Mouse (Mus musculus) liver, embryonic 11.5 days (tissue): ENCODE results near the gene Nrg3. TPM values are rescaled to one million over a fixed set of nuclear protein-coding genes. Genes with fewer than 3 reads are reported as not detected.
"Not testable (repeated sequence)": the region's sequence is repeated elsewhere in the genome, so short reads cannot be mapped to it uniquely, and the experiment has no call there.

Experiments used
- ATAC-seq: fragments of 200-750 bp; cut with Nextera tagmentation; replicated peaks from 2 replicates; pipeline ENCODE4 v1.8.0; 2017; ENCODE audit warnings: moderate number of reproducible peaks, mild to moderate bottlenecking, moderate TSS enrichment, moderate library complexity; ENCODE audit not compliant: low FRiP score
- DNase-seq: peaks from one replicate; pipeline ENCODE4 v3.0.0-alpha.2; 2017; ENCODE audit warnings: low spot score
- H3K27ac ChIP-seq: fragments of 300-500 bp; sonication (generic); 2 replicates; pipeline ENCODE4 v1.5.1; 2014; ENCODE audit warnings: mild to moderate bottlenecking, low read depth, low read length, control low read depth
- H3K27me3 ChIP-seq: fragments of 300-500 bp; sonication (generic); replicated peaks from 2 replicates; pipeline ENCODE4 v1.6.1; 2014; ENCODE audit warnings: low read length, mixed read lengths; ENCODE audit not compliant: control insufficient read depth, insufficient read depth
- H3K36me3 ChIP-seq: fragments of 300-500 bp; sonication (generic); 2 replicates; pipeline ENCODE4 v1.6.1; 2014; ENCODE audit warnings: mild to moderate bottlenecking, low read length, moderate library complexity, mixed read lengths; ENCODE audit not compliant: control insufficient read depth, insufficient read depth
- H3K4me1 ChIP-seq: fragments of 300-500 bp; sonication (generic); replicated peaks from 2 replicates; pipeline ENCODE4 v1.6.1; 2014; ENCODE audit warnings: low read length, mixed read lengths; ENCODE audit not compliant: control insufficient read depth, insufficient read depth
- H3K4me2 ChIP-seq: fragments of 300-500 bp; sonication (generic); 2 replicates; pipeline ENCODE4 v1.6.1; 2014; ENCODE audit warnings: mild to moderate bottlenecking, control low read depth, moderate library complexity
- H3K4me3 ChIP-seq: fragments of 300-500 bp; sonication (generic); 2 replicates; pipeline ENCODE4 v1.5.1; 2014; ENCODE audit warnings: low read depth, low read length, control low read depth
- H3K9ac ChIP-seq: fragments of 300-500 bp; sonication (generic); 2 replicates; pipeline ENCODE4 v1.6.1; 2014; ENCODE audit warnings: low read depth, low read length, control low read depth
- H3K9me3 ChIP-seq: fragments of 300-500 bp; sonication (generic); 2 replicates; pipeline ENCODE4 v1.6.1; 2016; ENCODE audit warnings: low read length, inconsistent platforms, mixed read lengths; ENCODE audit not compliant: control insufficient read depth
- WGBS: fragments of 180-500 bp; shearing (Covaris S2); extraction: QIAGEN DNeasy Blood & Tissue Kit; methylation state at CpG from one replicate; pipeline ENCODE4 v1.1.7; 2014; 5-methylcytosine and 5-hydroxymethylcytosine counted together
- polyA plus RNA-seq: library from polyadenylated mRNA; unstranded; fragments of >200 nt; fragmentation: Nextera tagmentation; extraction: Ambion mirVana; gene quantifications from 2 replicates; pipeline ENCODE4 v1.2.1, GENCODE M21; 2014

Gene Nrg3
- polyA plus RNA-seq, 1 experiment from 2014 or later: 0.16 TPM

DNA sequence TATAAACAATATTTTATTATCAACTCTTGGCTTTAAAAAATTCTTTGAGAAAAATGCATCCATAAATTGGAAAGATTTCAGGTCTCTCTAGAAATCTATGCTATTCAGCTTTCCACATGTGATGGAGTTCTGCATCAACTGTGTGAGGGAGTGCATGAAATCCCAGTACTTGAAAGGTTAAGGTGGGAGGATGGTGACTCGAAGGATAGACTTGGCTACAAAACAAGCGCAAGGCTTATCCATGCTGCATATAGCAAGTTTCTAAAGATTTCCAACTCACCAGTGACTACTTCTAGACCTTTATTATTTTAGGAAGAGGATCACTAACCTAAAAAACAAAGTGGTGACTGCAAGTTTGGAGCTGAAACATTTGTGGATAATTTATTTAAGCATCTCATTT is 343.1 kb downstream of the Nrg3 start:
- no peaks in the 10 kb centered on the region for H3K4me1 ChIP-seq
- no peak for DNase-seq
- no peaks in the 10 kb centered on the region for H3K36me3 ChIP-seq
- no peaks in the 10 kb centered on the region for H3K27me3 ChIP-seq
- WGBS: 83% methylated on average over 2 of the region's 2 CpGs
- no peak overlapping the region for H3K4me3 ChIP-seq
- ATAC-seq: no peak
- no peaks in the 10 kb centered on the region for H3K9me3 ChIP-seq
- no peak overlapping the region for H3K4me2 ChIP-seq
- H3K9ac ChIP-seq: no peak overlapping the region
- no peak overlapping the region for H3K27ac ChIP-seq

DNA sequence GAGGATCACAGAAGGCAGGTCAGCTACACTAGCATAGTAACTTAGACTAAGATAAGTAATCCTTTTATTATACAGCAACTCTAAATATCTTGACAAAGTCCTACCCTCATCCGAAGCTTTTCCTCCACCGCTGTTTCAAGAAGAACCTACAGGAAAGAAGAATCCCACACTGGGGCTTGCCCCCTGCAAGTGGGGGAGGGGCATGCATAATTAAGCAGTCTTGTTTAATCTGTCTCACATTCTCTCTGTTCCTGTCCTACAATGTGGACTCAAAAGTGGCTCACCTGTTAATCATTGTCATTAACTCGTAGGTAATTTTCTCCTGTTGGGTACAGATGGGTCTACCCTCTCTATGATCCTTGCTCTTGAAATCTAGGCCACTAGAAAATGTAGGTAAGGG is 354.9 kb downstream of the Nrg3 start:
- no peak for ATAC-seq
- no peaks in the 10 kb centered on the region for H3K27me3 ChIP-seq

DNA sequence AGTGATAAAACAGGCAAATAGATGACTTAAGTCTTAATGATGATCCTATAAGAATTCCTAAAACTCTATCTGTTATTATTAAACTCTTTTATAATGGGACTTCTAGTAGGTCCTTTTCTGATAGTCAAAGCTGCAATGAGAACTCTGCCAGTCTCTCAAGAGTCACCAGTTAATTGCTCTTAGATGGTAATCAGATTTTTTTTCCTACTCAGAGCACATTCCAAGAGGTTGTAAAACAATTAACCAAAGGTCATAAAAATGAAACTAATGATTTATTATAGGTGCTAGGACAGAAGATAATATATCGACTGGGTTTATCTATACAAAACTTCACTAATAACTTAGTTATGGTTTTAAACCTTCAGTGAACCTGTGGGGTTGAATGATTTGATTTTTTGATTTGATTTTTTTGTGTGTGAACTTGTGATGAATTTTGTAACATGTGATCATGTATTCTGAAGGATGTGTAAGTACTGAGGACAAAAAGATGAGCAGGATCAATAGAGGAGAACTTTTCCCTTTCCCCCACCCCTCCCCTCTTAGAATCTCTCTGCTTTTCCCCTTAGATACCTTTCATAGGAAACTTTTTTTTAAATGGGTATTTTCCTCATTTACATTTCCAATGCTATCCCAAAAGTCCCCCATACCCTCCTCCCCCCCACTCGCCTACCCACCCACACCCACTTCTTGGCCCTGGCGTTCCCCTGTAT is 356.2 kb downstream of the Nrg3 start:
- not testable (repeated sequence) for ATAC-seq, H3K36me3 ChIP-seq, H3K27ac ChIP-seq, H3K9me3 ChIP-seq, H3K4me2 ChIP-seq, DNase-seq, H3K27me3 ChIP-seq, H3K4me3 ChIP-seq, H3K9ac ChIP-seq, H3K4me1 ChIP-seq
- 76% methylated on average over 3 of the region's 3 CpGs for WGBS

More for the DNA sequence above, 354.9 kb downstream of the Nrg3 start:
- Histone ChIP-seq H3K4me1 (no peaks in the 10 kb centered on the region), H3K9me3 (no peaks in the 10 kb centered on the region), H3K36me3 (no peaks in the 10 kb centered on the region), H3K4me3 (no peak overlapping the region), H3K27ac (no peak overlapping the region), H3K4me2 (no peak overlapping the region), H3K9ac (no peak overlapping the region)
- DNase-seq: no peak
- WGBS: 56% methylated on average over 3 of the region's 3 CpGs

DNA sequence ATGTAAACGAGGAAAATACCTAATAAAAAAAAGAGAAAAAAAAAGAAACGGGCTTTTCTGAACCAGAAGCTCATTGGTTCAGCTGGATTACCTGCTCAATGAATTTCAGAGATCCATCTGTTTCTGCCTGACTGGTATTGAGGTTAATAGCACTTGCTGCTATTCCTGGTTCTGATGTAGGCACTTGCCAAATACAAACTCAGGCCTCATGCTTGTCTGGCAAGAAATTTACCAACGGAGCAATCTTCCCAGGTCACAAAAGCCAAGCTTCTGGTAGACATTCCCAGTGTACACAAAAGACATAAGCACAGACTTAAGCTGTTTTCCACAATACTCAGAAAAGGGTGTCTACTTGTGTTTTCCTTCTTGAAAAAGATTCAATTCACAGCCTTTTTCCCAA is 363.3 kb downstream of the Nrg3 start:
- WGBS: 79% methylated on average over 3 of the region's 3 CpGs
- no peak for DNase-seq
- no peaks in the 10 kb centered on the region for H3K36me3 ChIP-seq
- H3K27ac ChIP-seq: no peak overlapping the region
- no peak for ATAC-seq
- no peaks in the 10 kb centered on the region for H3K4me1 ChIP-seq
- H3K27me3 ChIP-seq: no peaks in the 10 kb centered on the region
- H3K4me2 ChIP-seq: no peak overlapping the region
- no peak overlapping the region for H3K4me3 ChIP-seq
- no peak overlapping the region for H3K9ac ChIP-seq
- no peaks in the 10 kb centered on the region for H3K9me3 ChIP-seq

DNA sequence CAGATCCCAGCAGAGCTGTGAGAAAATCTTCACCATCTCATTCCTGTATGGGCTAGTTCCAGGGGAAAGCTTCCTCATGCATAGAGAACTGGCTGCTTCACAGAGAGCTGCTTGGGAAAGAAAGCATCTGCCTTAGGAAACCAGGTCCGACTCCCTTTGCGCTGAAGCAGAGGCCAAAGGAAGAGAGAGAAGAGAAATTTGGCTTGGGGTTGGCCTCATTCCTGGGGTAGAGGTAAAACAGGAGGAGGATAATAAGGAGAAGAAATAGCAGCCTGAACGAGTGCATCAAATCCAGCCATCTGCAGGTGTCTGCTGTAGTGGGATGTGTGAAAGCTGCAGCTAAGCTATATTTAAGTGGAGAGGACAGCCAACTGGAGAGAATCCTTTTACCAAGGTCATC is 366.1 kb downstream of the Nrg3 start:
- 77% methylated on average over 3 of the region's 3 CpGs for WGBS

DNA sequence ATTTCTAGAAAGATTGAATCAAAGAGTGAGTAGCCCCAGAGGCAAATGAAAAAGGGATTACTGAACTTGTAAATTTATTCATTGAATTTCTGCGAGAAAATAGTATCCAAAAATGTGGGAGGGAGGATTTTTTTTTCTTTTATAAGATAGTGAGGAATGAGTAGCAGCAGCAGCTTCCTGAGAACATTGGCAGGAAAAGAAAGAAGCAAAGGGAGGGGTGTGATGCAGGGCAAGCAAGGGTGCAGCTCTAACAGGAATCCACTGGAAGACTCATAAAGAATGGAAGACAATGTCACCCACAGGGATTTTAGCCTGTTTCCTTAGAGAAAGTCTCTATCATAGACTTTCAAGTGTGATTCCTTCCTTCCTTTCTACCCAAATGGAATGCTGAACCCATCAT is 377.7 kb downstream of the Nrg3 start:
- ATAC-seq: no peak
- Histone ChIP-seq H3K9me3 (no peaks in the 10 kb centered on the region), H3K27ac (no peak overlapping the region), H3K27me3 (no peaks in the 10 kb centered on the region), H3K4me3 (no peak overlapping the region), H3K36me3 (no peaks in the 10 kb centered on the region), H3K4me2 (no peak overlapping the region), H3K4me1 (no peaks in the 10 kb centered on the region), H3K9ac (no peak overlapping the region)
- DNase-seq: no peak
- WGBS: 73% methylated on average over 1 of the region's 1 CpGs

More for the DNA sequence above, 366.1 kb downstream of the Nrg3 start:
- H3K4me2 ChIP-seq: no peak overlapping the region
- DNase-seq: no peak
- no peak for ATAC-seq
- H3K9me3 ChIP-seq: no peaks in the 10 kb centered on the region
- no peak overlapping the region for H3K9ac ChIP-seq
- no peak overlapping the region for H3K4me3 ChIP-seq
- H3K4me1 ChIP-seq: no peaks in the 10 kb centered on the region
- no peaks in the 10 kb centered on the region for H3K36me3 ChIP-seq
- H3K27ac ChIP-seq: no peak overlapping the region
- H3K27me3 ChIP-seq: no peaks in the 10 kb centered on the region

DNA sequence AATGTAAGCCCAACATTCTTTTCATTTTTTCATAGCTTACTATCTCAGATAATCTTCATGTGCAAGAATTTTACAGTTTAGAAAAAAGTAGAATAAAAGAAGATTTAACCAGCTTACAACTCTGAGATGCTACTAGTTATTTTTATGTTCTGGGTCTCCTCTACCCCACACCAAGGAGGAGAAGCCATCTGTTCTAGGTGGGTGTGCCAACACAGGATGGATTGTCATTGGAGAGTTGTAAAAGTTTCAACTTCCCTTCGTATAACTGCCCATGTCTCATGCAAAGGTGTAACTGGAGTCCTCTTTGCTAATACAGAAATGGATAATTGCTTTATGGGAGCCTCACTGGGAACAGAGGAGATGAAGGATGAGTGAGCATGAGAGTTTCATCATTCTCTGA is 393.4 kb downstream of the Nrg3 start:
- no peak for DNase-seq
- WGBS: 69% methylated on average over 1 of the region's 1 CpGs
- ATAC-seq: no peak
- Histone ChIP-seq H3K4me1 (no peaks in the 10 kb centered on the region), H3K27ac (no peak overlapping the region), H3K36me3 (no peaks in the 10 kb centered on the region), H3K4me3 (no peak overlapping the region), H3K27me3 (no peaks in the 10 kb centered on the region), H3K9ac (no peak overlapping the region), H3K9me3 (no peaks in the 10 kb centered on the region), H3K4me2 (no peak overlapping the region)

DNA sequence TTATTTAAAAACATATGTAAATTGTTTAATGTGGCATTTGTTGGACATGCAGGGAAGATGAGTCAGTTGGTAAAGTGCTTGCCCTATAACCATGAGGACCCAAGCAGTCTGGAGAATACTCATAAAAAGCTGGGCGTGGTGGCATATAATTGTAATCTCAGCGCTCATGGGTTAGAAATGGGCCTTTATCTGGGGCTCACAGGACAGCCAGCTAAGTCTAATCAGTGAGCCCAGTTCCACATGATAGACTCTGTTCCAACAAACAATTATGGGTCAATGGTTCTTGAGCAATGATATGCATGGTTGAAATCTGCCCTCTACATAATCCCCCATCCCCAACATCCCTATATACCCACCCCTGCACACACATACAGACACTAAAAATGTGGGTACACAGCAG is 421.3 kb downstream of the Nrg3 start:
- H3K27ac ChIP-seq: no peak overlapping the region
- DNase-seq (no peak), ATAC-seq (0 out of 2 replicates have a peak, but pooled peaks have one; percentile 39)
- no peaks in the 10 kb centered on the region for H3K27me3 ChIP-seq
- 85% methylated on average over 2 of the region's 2 CpGs for WGBS
- H3K4me1 ChIP-seq: no peaks in the 10 kb centered on the region
- H3K9ac ChIP-seq: no peak overlapping the region
- H3K9me3 ChIP-seq: no peaks in the 10 kb centered on the region
- H3K4me2 ChIP-seq: no peak overlapping the region
- no peak overlapping the region for H3K4me3 ChIP-seq
- H3K36me3 ChIP-seq: no peaks in the 10 kb centered on the region

DNA sequence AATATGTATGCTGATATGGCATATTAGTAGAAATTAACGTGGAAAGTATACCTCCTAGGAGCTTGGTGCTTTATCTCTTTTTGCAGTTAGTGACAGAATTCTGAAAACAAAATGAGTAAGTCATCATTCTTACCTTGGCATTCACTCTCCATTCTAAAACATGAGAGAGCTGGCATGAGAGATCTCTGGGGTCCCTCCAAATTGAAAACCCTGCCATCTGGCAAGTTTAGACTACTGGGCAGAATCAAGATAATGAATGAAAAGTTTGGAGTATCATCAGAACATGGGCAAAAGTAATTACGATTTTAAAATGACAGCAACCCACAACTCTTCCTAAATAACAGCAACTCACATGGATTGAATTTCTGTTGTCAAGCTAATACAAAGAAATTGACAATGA is 423.9 kb downstream of the Nrg3 start:
- WGBS: 73% methylated on average over 2 of the region's 2 CpGs
- H3K27ac ChIP-seq: no peak overlapping the region
- ATAC-seq: no peak

More for the DNA sequence above, 423.9 kb downstream of the Nrg3 start:
- H3K4me1 ChIP-seq: no peaks in the 10 kb centered on the region
- no peak overlapping the region for H3K4me3 ChIP-seq
- DNase-seq: no peak
- H3K9ac ChIP-seq: no peak overlapping the region
- no peak overlapping the region for H3K4me2 ChIP-seq
- H3K36me3 ChIP-seq: no peaks in the 10 kb centered on the region
- H3K27me3 ChIP-seq: no peaks in the 10 kb centered on the region
- H3K9me3 ChIP-seq: no peaks in the 10 kb centered on the region
